Comparison of ENCODE assay signal across 7 mouse cellular contexts in the genomic region with DNA sequence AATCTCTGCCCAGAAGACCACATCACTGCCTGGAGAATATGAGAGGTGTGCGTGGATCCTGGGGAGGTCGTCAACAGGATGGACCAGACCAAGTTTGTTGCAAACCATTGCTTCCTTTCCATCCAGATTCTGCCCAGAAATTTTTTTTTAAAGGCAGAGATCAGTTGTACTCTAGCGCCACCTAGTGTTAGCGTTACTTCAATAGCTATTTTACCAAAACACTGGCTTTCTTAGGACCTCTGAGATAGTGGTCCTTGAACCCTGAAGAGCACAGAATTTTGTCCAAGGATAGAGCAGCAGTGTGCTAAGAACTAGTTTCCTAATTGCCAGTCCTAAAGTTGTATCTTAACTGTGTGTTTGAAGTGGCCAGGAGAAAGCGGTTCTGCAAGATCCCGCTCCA. TPM values are rescaled to one million over a fixed set of nuclear protein-coding genes. Genes with fewer than 3 reads are reported as not detected.
DNase-seq lines count a peak whose midpoint lies in the region; ATAC-seq and TF ChIP-seq lines count a peak whose summit lies in the region.

No protein-coding gene starts in this region.

- H3K9ac ChIP-seq in liver, postnatal 0 days (replicated peaks): no peak overlapping the region
- H3K9ac ChIP-seq in liver, embryonic 11.5 days (ENCODE audit: low read depth, low read length): no peak overlapping the region
- H3K9ac ChIP-seq in hindbrain, postnatal 0 days (replicated peaks; ENCODE audit: low read length): no peak overlapping the region
- H3K9ac ChIP-seq in lung, postnatal 0 days (replicated peaks; ENCODE audit: low read depth): no peak overlapping the region

- no peaks in the 10 kb centered on the region for H3K36me3 ChIP-seq in liver, postnatal 0 days (replicated peaks; ENCODE audit: insufficient read depth, low read length)
- H3K36me3 ChIP-seq in liver, embryonic 11.5 days (ENCODE audit: control insufficient read depth, insufficient read depth, low read length): no peaks in the 10 kb centered on the region
- H3K36me3 ChIP-seq in hindbrain, postnatal 0 days (ENCODE audit: insufficient read depth, low read length): no peaks in the 10 kb centered on the region
- H3K36me3 ChIP-seq in lung, postnatal 0 days (ENCODE audit: insufficient read depth, low read length): no peaks in the 10 kb centered on the region

- TF ChIP-seq EP300 in liver, postnatal 0 days (IDR thresholded peaks at IDR 0.05; ENCODE audit: low read depth): no peak
- no peak for TF ChIP-seq EP300 in lung, postnatal 0 days (IDR thresholded peaks at IDR 0.05)

- H3K4me3 ChIP-seq in liver, postnatal 0 days (ENCODE audit: low read depth, low read length): no peak overlapping the region
- H3K4me3 ChIP-seq in liver, embryonic 11.5 days (ENCODE audit: low read depth, low read length): no peak overlapping the region
- H3K4me3 ChIP-seq in hindbrain, postnatal 0 days (ENCODE audit: low read length): no peak overlapping the region
- H3K4me3 ChIP-seq in lung, postnatal 0 days (ENCODE audit: low read depth, low read length): no peak overlapping the region

- no peaks in the 10 kb centered on the region for H3K9me3 ChIP-seq in liver, postnatal 0 days (ENCODE audit: low read length)
- no peaks in the 10 kb centered on the region for H3K9me3 ChIP-seq in liver, embryonic 11.5 days (ENCODE audit: control insufficient read depth, low read length)
- no peaks in the 10 kb centered on the region for H3K9me3 ChIP-seq in hindbrain, postnatal 0 days (ENCODE audit: low read length)
- no peaks in the 10 kb centered on the region for H3K9me3 ChIP-seq in lung, postnatal 0 days (ENCODE audit: low read length)

- no peaks in the 10 kb centered on the region for H3K4me1 ChIP-seq in liver, postnatal 0 days (ENCODE audit: insufficient read depth)
- H3K4me1 ChIP-seq in liver, embryonic 11.5 days (replicated peaks; ENCODE audit: control insufficient read depth, insufficient read depth, low read length): no peaks in the 10 kb centered on the region
- H3K4me1 ChIP-seq in hindbrain, postnatal 0 days (ENCODE audit: insufficient read depth, low read length): no peaks in the 10 kb centered on the region
- H3K4me1 ChIP-seq in lung, postnatal 0 days (ENCODE audit: insufficient read depth, low read depth, low read length): no peaks in the 10 kb centered on the region

- DNase-seq in liver, postnatal 0 days: peak; percentile 25
- no peak for DNase-seq in liver, embryonic 11.5 days (ENCODE audit: low spot score)
- peak; percentile 65 for DNase-seq in R1 (ENCODE audit: low read depth, low spot score)
- peak; percentile 90 for DNase-seq in hindbrain, postnatal 0 days (ENCODE audit: low spot score)
- peak; percentile 82 for DNase-seq in lung, postnatal 0 days (ENCODE audit: low spot score)
- DNase-seq in retina, embryonic 14.5 days (ENCODE audit: low spot score): peak; percentile 93

- peak; percentile 81 for TF ChIP-seq CTCF in liver, postnatal 0 days (IDR thresholded peaks at IDR 0.05; ENCODE audit: low read depth)
- TF ChIP-seq CTCF in hindbrain, postnatal 0 days (IDR thresholded peaks at IDR 0.05; ENCODE audit: low read depth): peak; percentile 83
- TF ChIP-seq CTCF in lung, postnatal 0 days (IDR thresholded peaks at IDR 0.05): peak; percentile 80

- WGBS in liver, postnatal 0 days (ENCODE audit: insufficient replicate concordance): 21% methylated on average over 6 of the region's 6 CpGs
- WGBS in liver, embryonic 11.5 days: 26% methylated on average over 6 of the region's 6 CpGs
- 25% methylated on average over 6 of the region's 6 CpGs for WGBS in hindbrain, postnatal 0 days
- WGBS in lung, postnatal 0 days: 26% methylated on average over 6 of the region's 6 CpGs

- H3K27me3 ChIP-seq in liver, postnatal 0 days (ENCODE audit: insufficient read depth, low read length): no peaks in the 10 kb centered on the region
- no peaks in the 10 kb centered on the region for H3K27me3 ChIP-seq in liver, embryonic 11.5 days (replicated peaks; ENCODE audit: control insufficient read depth, insufficient read depth, low read length)
- no peaks in the 10 kb centered on the region for H3K27me3 ChIP-seq in hindbrain, postnatal 0 days (ENCODE audit: insufficient read depth, low read length)
- H3K27me3 ChIP-seq in lung, postnatal 0 days (replicated peaks; ENCODE audit: insufficient read depth, low read length): no peaks in the 10 kb centered on the region

- no peak for ATAC-seq in liver, postnatal 0 days
- no peak for ATAC-seq in liver, embryonic 11.5 days (replicated peaks; ENCODE audit: low FRiP score)
- ATAC-seq in common myeloid progenitor, adult 5-6 weeks (replicated peaks; ENCODE audit: low read depth, poor library complexity, severe bottlenecking): peak; percentile 74
- ATAC-seq in hindbrain, postnatal 0 days: no peak
- no peak for ATAC-seq in lung, postnatal 0 days

- H3K4me2 ChIP-seq in liver, postnatal 0 days (ENCODE audit: low read depth, low read length): no peak overlapping the region
- H3K4me2 ChIP-seq in liver, embryonic 11.5 days: no peak overlapping the region
- H3K4me2 ChIP-seq in hindbrain, postnatal 0 days (ENCODE audit: low read depth, low read length): no peak overlapping the region
- H3K4me2 ChIP-seq in lung, postnatal 0 days (replicated peaks; ENCODE audit: low read depth, low read length): no peak overlapping the region

- no peak overlapping the region for H3K27ac ChIP-seq in liver, postnatal 0 days (ENCODE audit: low read depth)
- no peak overlapping the region for H3K27ac ChIP-seq in liver, embryonic 11.5 days (ENCODE audit: low read depth, low read length)
- H3K27ac ChIP-seq in hindbrain, postnatal 0 days: no peak overlapping the region
- no peak overlapping the region for H3K27ac ChIP-seq in lung, postnatal 0 days (ENCODE audit: low read length)

RNA-seq across cellular contexts. Expression of a gene that starts 47.6 kb away (rescaled TPM):
- polyA plus RNA-seq in liver, postnatal 0 days (2015; fragmentation: Nextera tagmentation; extraction: Ambion mirVana): not detected in 2 replicates
- not detected in 2 replicates for polyA plus RNA-seq in liver, embryonic 11.5 days (2014; fragmentation: Nextera tagmentation; extraction: Ambion mirVana)
- not detected in 2 replicates for total RNA-seq in common myeloid progenitor, adult 5-6 weeks (2017)
- not detected in 2 replicates for total RNA-seq in hindbrain, postnatal 0 days (2014; rRNA removed)
- not detected in 2 replicates for polyA plus RNA-seq in hindbrain, postnatal 0 days (2015; fragmentation: Nextera tagmentation; extraction: Ambion mirVana)
- not detected in 2 replicates for polyA plus RNA-seq in lung, postnatal 0 days (2015; fragmentation: Nextera tagmentation; extraction: Ambion mirVana)
